Mouse (Mus musculus) heart, adult 2 months (tissue): ENCODE measurements at regions not wholly inside any gene's neighbourhood (a gene's known extent, or its start where the extent isn't known, plus 50 kb on each side); places are given as distances from the start of the nearest gene placed in this dataset.
"Not testable (repeated sequence)": the region's sequence is repeated elsewhere in the genome, so short reads cannot be mapped to it uniquely, and the experiment has no call there.

Experiments used
- DNase-seq, 2 experiments: peaks; one replicate each; pipeline ENCODE4 v3.0.0; 2021
- H3K27ac ChIP-seq: fragments of 200-600 bp; 2 replicates; pipeline ENCODE4 v1.8.1; 2022
- H3K27me3 ChIP-seq: fragments of 200-500 bp; 2 replicates; pipeline ENCODE4 v1.6.1; 2012; ENCODE audit warnings: mild to moderate bottlenecking, low read length, inconsistent platforms, mixed read lengths; ENCODE audit not compliant: control insufficient read depth, insufficient read depth
- H3K36me3 ChIP-seq: fragments of 200-500 bp; 2 replicates; pipeline ENCODE4 v1.6.1; 2012; ENCODE audit warnings: low read length, inconsistent platforms; ENCODE audit not compliant: control insufficient read depth, insufficient read depth
- H3K4me1 ChIP-seq: fragments of 200-500 bp; 2 replicates; pipeline ENCODE4 v1.6.1; 2011; ENCODE audit warnings: low read length; ENCODE audit not compliant: control insufficient read depth, insufficient read depth
- H3K4me3 ChIP-seq: fragments of 200-600 bp; 2 replicates; pipeline ENCODE4 v1.8.1; 2022
- H3K79me2 ChIP-seq: fragments of 200-500 bp; replicated peaks from 2 replicates; pipeline ENCODE4 v1.6.1; 2012; ENCODE audit warnings: mild to moderate bottlenecking, inconsistent platforms, low read length, moderate library complexity, mixed read lengths; ENCODE audit not compliant: control insufficient read depth, insufficient read depth
- H3K9ac ChIP-seq: fragments of 200-500 bp; 2 replicates; pipeline ENCODE4 v1.6.1; 2012; ENCODE audit warnings: low read depth, mild to moderate bottlenecking, control low read depth, inconsistent platforms, low read length, mixed read lengths
- CTCF ChIP-seq: fragments of 200-600 bp; IDR thresholded peaks from 2 replicates; pipeline ENCODE4 v1.8.1; 2022; ENCODE audit warnings: antibody characterized with exemption, mild to moderate bottlenecking, moderate library complexity
- EP300 ChIP-seq: fragments of 200-500 bp; IDR thresholded peaks from 2 replicates; pipeline ENCODE4 v1.6.1; 2011; ENCODE audit warnings: low read depth, low read length, control low read depth; ENCODE audit not compliant: insufficient read depth
- POLR2A ChIP-seq: fragments of 200-500 bp; IDR thresholded peaks from 2 replicates; pipeline ENCODE4 v1.6.1; 2011; ENCODE audit warnings: mild to moderate bottlenecking, low read depth, low read length, control low read depth; ENCODE audit not compliant: insufficient read depth
- WGBS: fragments of 180-500 bp; shearing (Covaris S2); methylation state at CpG from one replicate; pipeline ENCODE4 v1.1.7; 2018; 5-methylcytosine and 5-hydroxymethylcytosine counted together
- intact Hi-C: fragments of 180-260 bp; cut with DNase I; formaldehyde crosslinking; loops from one replicate; pipeline ENCODE4 v1.15.1; 2025

DNA sequence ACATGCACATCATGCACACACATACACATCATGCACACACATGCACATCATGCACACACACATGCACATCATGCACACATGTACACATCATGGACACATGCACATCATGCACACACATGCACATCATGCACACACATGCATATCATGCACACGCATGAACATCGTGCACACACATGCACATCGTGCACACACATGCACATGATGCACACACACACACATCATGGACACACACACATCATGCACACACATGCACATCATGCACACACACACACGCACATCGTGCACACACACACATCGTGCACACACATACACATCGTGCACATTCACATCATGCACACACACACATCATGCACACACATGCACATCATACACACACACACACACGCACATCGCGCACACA is 104.9 kb upstream of the Gcfc2 start:
- H3K27me3 ChIP-seq, result no peaks in the 10 kb centered on the region
- no peak overlapping the region for H3K9ac ChIP-seq
- WGBS, result 89% methylated on average over 10 of the region's 10 CpGs
- H3K27ac ChIP-seq, result no peak overlapping the region
- no peaks in the 10 kb centered on the region for H3K4me1 ChIP-seq
- no peaks in the 10 kb centered on the region for H3K36me3 ChIP-seq
- no peaks in the 10 kb centered on the region for H3K79me2 ChIP-seq
- intact Hi-C loops, result no loop called here
- DNase-seq, result no peak
- H3K4me3 ChIP-seq, result no peak overlapping the region
- TF ChIP-seq EP300 (no peak), CTCF (no peak)

DNA sequence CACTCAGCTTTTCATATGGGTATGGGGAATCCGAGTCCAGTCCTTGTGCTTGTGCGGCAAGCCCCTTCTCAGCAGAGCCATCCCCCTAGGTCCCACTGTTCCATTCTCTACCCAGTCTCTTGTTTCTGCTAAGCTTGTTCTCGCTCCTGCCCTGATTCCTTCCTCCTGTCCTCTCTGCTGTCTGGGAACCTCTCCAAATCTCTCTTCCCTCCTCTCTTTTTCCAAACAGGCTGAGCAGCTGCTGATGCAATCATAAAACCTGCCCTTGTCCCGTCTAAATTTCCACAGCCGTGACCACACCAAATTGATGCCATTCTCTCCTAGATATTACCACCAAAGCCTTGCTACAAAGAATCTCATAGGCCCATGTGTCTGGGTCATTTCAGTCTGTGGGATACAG is 103.4 kb upstream of the Gcfc2 start:
- Histone ChIP-seq H3K36me3 (no peaks in the 10 kb centered on the region), H3K4me1 (no peaks in the 10 kb centered on the region), H3K27me3 (no peaks in the 10 kb centered on the region), H3K27ac (no peak overlapping the region), H3K79me2 (no peaks in the 10 kb centered on the region), H3K4me3 (no peak overlapping the region), H3K9ac (no peak overlapping the region)
- WGBS, result 59% methylated on average over 5 of the region's 5 CpGs
- intact Hi-C loops, result no loop called here
- DNase-seq, result no peak
- no peak for TF ChIP-seq POLR2A
- no peak for TF ChIP-seq EP300
- TF ChIP-seq CTCF, result no peak

DNA sequence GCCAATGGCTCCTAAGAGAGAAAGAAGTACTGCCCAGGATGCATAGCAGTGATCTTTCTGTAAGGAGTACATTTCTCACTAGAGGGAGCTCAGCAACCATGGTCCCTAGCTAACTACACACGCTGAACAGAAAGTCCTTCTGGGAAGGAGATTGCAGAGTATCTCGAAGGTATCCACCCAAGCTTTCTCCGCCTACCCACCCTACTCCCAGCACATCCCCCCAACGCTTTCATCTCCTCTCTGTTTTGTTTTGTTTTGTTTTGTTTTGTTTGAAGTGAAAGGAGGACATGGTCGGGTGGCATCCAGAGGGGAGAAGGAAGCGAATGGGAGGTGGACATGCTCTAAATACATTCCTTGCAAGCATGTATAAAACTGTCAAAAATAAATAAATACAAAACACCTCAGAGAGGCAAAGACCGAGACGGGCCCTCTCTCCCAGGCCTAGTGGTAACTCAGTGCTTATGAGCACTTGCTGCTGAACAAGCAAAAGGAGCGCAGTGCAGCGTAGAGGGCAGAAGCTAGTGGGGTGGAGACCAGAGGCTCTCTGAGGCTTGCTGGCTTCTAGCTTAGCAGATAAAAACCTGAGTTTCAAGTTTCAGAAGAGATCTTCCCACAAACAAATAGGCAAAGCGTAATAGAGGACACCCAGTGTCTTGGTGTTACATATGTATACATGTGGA is 83.9 kb upstream of the Gcfc2 start:
- H3K4me3 ChIP-seq, result no peak overlapping the region
- intact Hi-C loops, result no loop called here
- 47% methylated on average over 11 of the region's 11 CpGs for WGBS
- no peaks in the 10 kb centered on the region for H3K36me3 ChIP-seq
- H3K4me1 ChIP-seq, result no peaks in the 10 kb centered on the region
- H3K27me3 ChIP-seq, result no peaks in the 10 kb centered on the region
- no peak overlapping the region for H3K9ac ChIP-seq
- TF ChIP-seq CTCF (peak; percentile 51), EP300 (no peak)
- no peak overlapping the region for H3K27ac ChIP-seq
- DNase-seq, result no peak
- H3K79me2 ChIP-seq, result no peaks in the 10 kb centered on the region

- H3K4me1 ChIP-seq, H3K27me3 ChIP-seq, H3K9ac ChIP-seq, H3K79me2 ChIP-seq, H3K27ac ChIP-seq, intact Hi-C loops, H3K4me3 ChIP-seq, DNase-seq, H3K36me3 ChIP-seq: not testable (repeated sequence)
- WGBS, result 80% methylated on average over 13 of the region's 13 CpGs
Measured at GRCm38 (mm10) chr6:81868207-81868606, 55.3 kb upstream of the Gcfc2 start.
